Mouse (Mus musculus): ENCODE data around the gene Trim80. TPM values are rescaled to one million over a fixed set of nuclear protein-coding genes. Genes with fewer than 3 reads are reported as not detected.

Trim80 gene
- not detected for total RNA-seq (2021)
- long read RNA-seq: 0 reads

DNA sequence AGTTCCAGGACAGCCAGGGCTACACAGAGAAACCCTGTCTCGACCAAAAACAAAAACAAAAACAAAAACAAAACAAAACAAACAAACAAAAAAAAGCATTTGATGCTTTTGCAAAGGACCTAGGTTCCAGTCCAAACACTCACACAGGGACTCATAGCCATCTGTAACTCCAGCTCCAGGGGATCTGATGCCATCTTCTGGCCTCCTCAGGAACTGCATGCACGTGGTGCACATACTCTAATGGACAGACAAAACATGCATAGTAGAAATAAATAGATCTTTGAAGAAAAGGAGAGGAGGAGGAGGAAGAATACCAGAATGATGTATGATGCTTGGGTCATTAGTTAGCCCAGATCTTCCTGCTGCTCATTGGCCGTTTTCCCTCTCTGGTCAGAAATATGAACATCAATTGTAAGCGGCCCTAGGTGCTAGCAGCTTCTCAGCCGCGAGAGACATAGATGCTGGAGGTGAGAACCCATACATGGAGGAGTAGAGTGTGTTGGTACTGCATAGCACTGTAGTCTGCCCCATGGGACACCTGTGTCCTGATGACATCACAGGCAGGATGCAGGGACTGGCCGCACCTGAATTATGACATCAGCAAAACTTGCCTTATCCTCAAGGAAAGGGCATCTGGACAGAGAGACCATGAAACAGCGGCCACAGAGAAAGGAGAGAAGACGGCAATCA is at the start of gene Trim80:
Gene Trim80, plus strand, starts transcription at position 640 of the 690 bp plus-strand sequence.
- DNase-seq (ENCODE audit: low spot score in 2 of 2): no peak

DNA sequence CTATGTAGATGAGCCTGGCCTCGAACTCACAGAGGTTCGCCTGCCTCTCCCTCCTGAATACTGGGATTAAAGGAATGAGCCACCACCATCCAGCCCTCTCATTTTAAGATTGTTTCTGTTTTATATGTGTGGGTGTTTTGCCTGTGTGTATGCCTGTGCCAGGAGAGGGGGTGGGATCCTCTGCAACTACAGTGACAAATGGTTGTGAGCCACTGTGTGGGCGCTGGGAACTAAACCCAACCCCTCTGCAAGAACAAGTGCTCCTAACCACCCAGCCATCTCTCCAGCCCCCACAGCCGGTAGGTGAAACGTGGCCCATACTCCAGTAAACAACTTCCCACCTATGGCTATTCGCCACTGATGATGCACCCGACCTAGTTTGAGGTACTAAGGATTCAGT is 49.0 kb upstream of the Trim80 start:
- DNase-seq (ENCODE audit: low spot score in 2 of 2): peak in 1 of 2 experiments; percentile 59

DNA sequence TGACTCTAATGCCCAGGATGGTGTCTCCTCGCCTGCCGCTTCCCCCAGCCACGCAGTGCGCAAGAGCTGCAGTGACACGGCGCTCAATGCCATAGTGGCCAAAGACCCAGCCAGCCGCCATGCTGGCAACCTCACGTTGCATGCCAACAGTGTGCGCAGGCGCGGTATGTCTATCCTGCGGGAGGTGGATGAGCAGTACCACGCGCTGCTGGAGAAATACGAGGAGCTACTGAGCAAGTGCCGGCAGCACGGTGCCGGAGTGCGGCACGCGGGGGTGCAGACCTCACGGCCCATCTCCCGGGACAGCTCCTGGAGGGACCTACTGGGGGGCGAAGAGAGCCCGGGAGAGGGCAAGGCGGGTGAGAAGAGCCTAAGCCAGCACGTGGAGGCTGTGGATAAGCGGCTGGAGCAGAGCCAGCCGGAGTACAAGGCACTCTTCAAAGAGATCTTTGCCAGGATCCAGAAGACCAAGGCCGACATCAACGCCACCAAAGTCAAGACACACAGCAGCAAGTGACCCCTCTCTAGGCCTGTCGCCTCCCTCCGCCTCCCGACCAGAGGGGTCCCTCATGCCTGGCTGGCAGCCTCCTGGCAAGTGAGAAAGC is 46.5 kb upstream of the Trim80 start:
- DNase-seq (ENCODE audit: low spot score in 2 of 2): no peak

DNA sequence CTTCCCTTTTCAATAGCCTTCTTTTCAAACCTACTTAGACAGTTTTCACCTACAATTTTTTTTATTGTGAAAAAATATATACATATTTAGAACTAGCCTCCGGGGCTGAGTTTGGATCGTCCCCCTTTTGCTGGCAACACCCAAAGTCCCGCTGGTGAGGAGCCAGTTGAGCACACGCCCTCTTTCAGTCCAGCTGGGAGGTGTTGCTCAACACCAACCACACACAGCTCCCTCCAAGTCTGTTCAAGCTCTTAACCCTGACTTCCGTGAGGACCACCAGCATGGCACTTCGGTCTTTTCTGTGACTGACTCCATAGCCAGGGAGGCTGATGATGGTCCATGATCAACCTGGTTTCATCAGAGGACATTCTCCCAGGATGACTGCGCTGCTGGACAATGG is 42.3 kb upstream of the Trim80 start:
- no peak for DNase-seq (ENCODE audit: low spot score in 2 of 2)

DNA sequence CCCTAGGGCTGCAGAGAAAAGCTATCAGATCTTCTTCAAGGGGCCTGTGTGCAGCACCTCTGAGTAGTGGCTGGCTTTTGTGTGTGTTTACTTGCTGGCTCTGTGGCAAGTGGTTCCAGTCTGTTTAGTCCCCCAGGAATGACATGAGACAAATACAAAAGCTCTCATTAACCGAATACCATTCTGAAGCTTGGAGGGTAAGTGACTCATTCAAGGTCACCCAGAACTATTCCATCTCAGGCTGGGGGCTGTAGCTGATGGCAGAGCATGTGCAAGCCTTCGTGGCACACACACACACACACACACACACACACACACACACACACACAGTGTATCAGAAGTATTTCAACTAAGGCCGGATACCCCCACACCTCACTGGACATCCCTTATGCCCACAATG is 40.2 kb upstream of the Trim80 start:
- DNase-seq (ENCODE audit: low spot score in 2 of 2): no peak

DNA sequence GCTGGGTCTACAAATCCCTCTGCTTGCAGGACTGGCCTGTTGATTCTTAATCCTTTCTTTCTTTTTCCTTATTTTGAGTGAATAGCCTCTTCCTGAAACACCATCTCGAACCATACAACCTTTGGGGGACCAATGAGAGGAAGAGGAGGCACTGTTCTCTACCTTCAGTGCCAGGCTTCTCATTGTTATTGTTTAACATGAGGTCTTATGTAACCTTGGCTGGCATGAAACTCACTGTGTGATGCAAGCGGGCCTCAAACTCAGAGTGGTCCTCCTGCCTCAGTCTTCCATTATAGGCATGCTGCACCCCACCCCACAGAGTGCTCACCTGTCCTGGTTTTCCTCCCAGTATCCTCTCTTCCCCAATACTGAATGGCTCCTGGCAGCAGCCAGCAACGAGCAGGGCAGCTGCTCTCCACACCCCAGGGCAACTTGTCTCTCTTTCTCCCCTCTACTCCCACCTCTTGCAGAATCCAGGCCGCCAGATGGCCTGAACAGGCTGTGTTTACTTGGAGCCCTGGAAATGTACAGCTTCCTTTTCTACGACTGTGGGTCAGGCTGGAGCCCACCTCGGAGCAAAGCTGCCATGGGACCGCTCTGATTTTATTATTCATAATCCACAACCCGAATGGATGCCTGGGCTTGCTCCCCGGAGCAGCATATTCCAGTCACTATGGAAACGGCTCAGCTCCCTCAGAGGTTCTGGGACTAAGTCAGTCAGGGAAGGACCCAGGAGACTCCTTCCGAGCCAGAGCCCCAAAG is 39.5 kb upstream of the Trim80 start:
- DNase-seq (ENCODE audit: low spot score in 2 of 2): peak; percentile 60 to 83

DNA sequence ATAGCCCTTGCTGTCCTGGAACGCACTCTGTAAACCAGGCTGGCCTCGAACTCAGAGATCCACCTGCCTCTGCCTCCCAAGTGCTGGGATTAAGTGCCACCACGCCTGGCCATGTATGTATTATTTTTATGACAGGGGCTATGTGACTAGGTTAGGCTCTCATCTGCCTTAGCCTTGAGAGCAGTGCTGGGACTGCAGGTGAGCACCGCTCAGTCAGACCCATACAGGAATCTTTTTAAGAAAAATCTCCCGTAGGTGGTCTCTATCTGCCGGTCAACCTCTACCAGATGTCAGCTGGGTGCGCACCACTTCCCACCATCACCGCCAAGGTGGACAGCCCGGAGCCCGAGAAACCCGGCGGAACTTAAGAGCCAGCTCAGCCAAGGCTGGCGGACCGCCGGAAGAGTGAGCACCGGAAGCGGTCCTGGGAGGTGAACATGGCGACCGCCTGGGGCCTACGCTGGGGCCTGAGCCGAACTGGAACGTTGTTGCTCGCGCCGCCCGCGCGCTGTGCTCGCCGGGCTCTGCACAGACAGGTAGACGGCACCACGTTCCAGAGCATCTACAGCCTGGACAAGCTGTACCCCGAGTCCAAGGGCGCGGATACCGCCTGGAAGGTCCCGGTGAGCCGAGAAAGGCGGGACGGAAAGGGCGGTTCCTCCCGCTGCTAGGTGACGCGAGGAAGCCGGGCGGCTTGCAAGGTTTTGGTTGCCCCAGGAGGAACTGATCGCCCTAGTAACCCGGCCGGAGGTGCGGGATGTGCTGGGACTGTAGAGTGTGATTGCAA is 36.8 kb upstream of the Trim80 start, which contains the start of gene Mrpl58:
Gene Mrpl58, plus strand, starts transcription at position 415 of the 787 bp plus-strand sequence.
- DNase-seq (ENCODE audit: low spot score in 2 of 2): peak; percentile 82 to 89

DNA sequence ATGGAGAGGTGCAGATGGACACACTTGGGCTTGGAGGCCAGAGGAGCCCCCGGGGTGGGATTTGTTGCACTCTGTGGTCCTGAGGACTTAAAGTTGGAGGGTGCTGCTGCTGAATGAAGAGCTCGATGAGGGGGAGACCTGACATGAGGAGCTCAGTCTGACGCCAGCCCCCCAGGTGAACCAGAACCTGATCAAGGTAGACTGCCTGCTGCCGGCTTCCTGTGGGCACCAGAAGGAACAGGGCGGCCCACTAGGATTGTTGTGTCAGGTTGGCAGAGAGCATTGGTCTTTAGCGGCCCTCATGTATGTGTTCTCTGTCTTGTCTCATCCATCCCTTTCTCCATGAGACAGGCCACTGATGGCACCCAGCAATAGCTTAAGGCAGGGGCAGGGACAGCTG is 34.6 kb upstream of the Trim80 start:
- DNase-seq (ENCODE audit: low spot score in 2 of 2): no peak

DNA sequence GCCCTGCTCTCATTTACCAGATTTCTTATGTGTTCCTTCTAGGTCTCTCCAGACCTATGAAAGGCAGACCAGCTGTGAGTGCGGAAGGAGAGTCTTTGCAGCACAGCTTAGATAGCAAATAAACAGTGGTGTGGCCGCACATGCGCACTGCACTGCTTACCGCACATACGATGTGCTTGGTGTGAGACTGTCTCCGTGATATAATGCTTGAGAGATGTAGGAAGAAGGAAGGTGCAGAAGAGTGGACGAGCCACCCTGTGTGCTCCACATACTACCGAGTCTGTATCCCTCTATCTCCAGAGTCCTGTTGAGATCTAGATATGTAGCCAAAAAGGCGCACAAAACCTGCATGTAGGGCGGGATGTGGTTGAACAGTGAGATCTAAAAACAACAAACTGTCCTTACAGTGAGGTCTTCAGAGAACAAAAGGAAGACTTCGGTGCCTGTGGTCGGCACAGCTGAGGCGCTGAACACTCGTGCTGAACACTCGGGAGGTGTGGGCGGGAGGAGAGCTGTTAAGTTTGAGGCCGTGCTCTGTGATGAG is 33.4 kb upstream of the Trim80 start:
- DNase-seq (ENCODE audit: low spot score in 2 of 2): peak in 1 of 2 experiments; percentile 36

DNA sequence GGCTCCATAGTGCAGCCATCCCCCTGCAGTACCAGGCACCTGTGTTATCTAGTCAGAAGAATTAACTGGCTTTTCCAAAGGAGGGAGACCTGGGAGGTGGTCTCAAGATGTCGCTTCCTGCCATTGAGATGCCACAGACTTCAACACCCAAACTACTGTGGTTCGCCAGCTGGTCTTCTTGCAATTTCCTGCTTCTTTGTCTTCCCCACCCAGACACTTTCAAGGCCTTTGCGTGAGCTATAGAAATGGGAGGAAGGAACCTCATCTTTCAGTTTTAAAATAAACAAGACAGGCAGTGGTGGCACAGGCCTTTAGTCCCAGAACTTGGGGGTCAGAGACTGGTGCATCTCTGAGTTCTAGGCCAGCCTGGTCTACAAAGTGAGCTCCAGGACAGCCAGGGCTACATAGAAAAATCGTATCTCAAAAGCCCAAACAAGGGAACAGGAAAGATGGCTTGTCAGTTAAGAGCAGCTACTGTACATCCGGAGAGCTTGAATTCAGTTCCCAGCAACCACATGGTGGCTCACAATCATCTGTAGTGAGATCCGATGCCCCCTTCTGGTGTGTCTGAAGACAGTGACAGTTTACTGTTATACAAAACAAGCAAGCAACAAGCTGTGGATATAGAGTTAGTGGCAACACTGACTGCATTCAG is 32.0 kb upstream of the Trim80 start:
- DNase-seq (ENCODE audit: low spot score in 2 of 2): no peak

DNA sequence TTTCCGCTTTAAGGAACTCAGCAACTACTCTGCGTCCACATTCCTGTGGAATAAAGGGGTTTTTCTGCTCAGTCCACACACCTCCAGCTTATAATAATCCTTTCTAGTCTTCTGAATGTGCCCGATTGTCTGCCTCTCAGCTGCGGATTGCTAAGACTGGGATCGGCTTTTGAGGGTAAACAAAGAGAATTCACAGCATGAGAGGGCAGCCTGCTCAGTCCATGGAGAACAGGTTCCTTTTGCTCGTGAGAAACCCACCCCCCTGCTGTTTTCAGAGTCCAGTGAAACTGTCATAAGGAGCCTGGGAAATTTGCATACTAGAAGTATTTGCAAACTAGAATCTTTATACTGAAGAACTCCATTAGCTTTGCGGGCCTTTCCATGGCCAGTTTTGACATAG is 30.8 kb upstream of the Trim80 start:
- no peak for DNase-seq (ENCODE audit: low spot score in 2 of 2)

DNA sequence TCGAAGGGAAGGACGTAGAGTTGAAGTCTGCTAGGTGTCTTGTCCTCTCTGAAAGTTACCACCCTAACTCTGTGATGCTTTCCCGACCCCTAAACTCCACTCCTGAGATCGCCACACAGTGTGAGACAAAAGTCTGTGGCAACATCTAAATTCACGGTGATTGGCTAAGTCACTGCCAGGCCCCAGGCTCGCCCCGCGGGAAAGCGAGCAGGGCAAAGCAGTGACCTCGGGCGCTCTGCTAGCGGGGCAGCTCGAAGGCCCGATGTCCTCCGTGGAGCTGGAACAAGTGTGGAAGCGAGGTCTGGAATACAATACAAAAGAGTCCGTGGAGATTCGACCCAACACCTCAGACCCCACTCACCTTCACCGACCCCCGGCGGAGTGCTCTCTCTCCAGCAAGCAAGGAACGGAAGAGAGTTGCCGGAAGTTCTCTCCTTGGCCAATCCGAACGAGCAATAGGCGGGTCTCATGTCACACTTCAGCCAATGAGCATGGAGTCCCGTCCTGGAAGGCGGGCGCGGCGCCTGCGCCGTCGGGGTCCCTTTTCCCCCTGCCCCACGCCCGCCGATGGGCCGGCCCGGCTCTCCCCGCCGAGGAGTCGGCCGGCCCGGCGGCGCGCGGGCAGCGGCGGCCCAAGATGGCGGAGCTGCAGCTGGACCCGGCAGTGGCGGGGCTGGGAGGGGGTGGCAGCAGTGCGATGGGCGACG is 20.7 kb upstream of the Trim80 start, which contains the start of the genes Atp5h and Kctd2:
Gene Atp5h, minus strand, starts transcription at position 432 of the 707 bp plus-strand sequence.
Gene Kctd2, plus strand, starts transcription at position 598 of the 707 bp plus-strand sequence.
- DNase-seq (ENCODE audit: low spot score in 2 of 2): peak; percentile 93 to 97

DNA sequence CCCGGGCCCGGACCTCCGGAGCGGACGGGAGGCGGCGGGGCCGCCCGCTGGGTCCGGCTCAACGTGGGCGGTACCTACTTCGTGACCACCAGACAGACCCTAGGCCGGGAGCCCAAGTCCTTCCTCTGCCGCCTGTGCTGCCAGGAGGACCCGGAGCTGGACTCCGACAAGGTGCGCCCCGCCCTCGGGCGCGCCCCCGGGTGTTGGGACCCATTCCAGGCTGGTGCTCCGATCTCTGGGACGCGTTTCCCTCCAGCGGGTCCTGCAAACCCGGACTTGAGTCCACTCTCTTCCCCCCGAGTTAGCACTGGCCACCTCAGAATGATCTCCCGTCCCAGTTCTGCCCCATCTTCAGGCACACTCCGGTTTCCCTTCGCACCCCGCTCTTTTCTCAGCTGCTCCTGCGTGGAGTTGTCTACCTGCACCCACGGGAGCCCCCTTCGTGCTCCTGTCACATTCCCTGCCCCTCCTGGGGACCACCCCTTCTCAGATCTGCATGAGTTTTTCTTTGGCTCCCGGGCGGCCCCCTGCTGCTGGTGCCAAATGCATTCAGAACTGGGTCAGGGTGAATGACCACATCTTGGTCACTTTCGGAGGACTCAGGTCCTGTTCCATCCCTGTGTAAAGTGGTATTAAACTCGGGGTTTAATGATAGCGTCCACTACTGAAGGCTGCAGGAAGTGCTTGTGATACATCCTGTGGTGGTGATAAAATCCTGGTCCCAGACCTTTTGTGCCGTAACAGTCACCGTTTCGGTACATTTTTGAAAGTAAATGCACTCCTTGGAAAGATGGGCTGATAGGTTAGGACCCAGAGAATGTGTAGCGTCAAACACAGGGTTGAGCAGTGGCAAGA is 19.8 kb upstream of the Trim80 start:
- peak in 1 of 2 experiments; percentile 40 for DNase-seq (ENCODE audit: low spot score in 2 of 2)

DNA sequence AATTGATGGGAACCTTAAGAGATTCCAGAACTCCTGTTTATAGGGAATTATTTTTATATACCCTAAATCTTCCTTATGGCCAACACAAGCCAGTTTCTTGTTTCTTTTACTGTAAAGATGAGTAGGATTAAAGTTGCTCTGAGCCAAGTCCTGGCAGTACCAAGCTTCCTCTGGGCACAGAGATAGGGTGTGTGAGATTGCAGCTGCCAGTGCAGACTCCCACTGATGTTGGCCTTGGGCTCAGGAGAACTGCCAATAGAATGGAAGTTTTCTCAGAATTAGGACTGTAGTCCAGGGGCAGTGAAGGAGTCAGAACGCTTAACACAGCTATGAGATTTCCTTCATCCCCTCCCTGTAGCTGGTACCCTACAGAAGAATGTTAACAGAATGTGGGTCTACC is 19.0 kb upstream of the Trim80 start:
- DNase-seq (ENCODE audit: low spot score in 2 of 2): no peak

DNA sequence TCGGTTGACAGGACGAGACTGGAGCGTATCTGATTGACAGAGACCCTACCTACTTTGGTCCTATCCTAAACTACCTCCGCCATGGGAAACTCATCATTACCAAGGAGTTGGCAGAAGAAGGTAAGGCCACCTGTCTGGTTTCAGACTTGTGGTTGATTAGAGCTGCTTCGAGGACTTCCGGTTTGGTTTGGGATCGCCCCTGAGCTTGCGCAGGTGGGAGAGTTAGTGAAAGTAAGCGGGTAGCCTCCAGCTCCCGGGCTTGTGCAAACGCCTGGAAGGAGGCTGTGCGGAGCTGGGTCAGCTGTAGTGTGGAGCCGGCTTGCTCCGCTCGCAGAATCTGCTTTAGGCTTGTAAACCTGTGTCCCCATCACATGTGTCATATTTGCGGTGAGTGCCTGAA is 18.4 kb upstream of the Trim80 start:
- DNase-seq (ENCODE audit: low spot score in 2 of 2): no peak

DNA sequence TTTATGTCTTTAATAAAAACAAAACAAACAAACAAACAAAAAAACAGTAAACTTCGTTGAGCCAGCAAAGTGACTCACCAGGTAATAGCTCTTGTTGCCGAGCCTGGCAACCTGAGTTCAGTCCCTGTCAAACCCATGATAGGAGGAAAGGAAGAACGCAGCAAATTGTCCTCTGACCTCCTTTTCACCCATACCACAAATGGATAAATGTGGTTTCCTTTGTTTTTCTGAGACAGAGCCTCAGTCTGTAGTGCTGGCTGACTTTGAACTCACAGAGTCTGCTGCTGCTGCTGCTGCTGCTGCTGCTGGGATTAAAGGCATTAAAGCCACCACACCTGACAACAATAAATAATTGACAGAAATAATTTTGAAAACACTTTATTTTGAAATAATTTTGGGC is 17.3 kb upstream of the Trim80 start:
- no peak for DNase-seq (ENCODE audit: low spot score in 2 of 2)

DNA sequence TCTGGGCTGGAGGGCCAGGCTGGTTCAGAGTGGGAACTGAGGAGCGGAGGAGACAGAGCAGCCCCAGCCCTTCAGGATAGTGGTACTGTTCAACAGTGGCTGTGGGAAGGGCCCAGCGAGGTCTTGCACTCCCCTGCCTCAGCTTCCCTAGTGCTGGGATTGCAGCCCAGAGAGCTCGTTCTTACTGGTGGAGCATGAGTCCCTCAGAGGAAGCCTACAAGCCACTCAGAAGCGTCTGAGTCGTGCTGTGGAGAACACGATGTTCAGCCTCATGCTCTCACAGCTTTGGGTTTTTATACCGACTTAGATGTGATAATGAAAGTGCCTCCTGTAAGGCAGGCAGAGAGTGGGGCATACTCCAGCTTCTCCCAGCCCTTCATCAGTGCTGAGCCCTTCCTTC is 15.7 kb upstream of the Trim80 start:
- DNase-seq (ENCODE audit: low spot score in 2 of 2): no peak

DNA sequence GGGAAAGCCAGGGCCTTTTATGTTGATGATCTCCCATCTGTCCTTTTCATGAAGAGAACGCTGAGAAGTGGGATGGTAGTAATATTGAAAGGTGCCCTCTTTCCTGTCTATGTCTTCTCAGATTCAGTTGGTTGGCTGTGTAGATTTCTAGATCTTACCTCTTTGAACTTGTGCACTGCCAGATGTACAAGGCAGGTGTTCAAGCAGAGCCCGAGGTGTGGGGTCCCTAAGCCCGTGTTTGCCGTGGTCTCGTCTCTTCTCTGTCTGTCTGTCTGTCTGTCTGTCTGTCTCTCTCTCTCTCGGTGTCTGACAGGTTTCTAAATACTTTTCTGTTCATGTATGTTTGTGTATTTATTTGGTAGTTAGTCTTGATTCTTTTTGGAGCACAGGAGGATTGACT is 14.7 kb upstream of the Trim80 start:
- DNase-seq (ENCODE audit: low spot score in 2 of 2): no peak
